Mouse (Mus musculus) urinary bladder, postnatal 14 days (tissue): ENCODE measurements around the gene Gxylt2.

Experiments used
- DNase-seq: peaks from one replicate; pipeline ENCODE4 v3.0.0; 2021; ENCODE audit warnings: low spot score

Gxylt2 gene

GRCm38 (mm10) chr6:100715296-100715828, 10.8 kb downstream of the Gxylt2 start:
- DNase-seq: no peak

- no peak for DNase-seq
Measured at GRCm38 (mm10) chr6:100716152-100716551, 11.6 kb downstream of the Gxylt2 start.

- no peak for DNase-seq
Measured at GRCm38 (mm10) chr6:100716817-100717216, 12.3 kb downstream of the Gxylt2 start.

DNA sequence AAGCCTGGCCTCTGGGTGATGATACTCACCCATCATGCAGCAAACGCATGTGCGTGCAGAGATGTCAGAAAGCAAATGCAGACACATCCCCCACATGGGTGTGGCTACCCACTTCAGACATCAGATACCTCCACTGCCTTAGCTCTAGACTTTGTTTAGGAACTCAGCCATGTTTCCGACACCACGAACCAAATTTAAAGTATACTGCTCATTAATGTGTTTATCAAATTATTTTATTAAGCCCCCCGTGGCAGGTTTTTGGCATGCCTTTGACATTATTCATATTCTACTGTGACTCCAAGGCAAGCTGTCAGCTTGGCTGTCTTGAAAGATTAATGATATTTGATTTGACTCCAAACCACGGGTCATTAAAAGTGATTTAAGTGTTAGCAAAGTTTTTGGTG, 15.6 kb downstream of the Gxylt2 start:
- no peak for DNase-seq

DNA sequence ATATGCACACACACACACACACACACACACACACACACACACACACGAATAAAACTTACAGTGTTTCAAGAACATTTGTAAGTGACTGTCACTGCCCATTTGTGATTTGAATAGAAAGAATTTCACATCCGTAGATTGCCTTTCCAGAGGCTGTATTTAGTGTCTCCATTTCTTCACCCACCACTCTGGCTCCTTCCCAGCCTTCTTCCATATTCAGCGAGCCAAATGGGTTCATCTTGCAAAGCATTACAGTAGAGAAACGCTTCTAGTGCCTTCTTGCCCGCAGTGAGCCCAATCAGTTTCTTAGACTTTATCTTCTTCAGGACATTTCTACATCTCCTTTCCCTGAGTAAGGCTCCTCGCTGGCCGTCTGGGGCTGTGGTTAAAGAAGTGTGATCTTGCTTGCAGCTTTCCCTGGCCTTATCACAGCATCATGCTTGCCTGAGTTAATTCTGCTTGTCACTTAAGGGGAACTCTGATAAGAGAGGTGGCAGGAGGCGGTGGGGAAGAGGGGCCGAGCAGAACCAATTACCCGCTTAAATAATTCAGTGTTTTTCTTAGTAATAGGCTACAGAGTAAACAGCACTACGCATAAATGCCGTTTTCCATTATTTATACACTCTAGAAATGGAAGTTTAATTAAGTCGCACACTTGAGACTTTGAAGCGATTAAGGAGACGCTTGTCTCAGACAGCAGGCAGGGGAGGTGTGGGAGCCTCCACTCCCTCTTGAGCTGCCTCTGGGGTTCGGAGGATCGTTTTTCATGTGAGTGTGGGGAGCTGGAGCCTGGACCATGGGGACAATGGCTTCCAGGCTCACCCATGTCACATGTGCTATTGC, 16.6 kb downstream of the Gxylt2 start:
- DNase-seq: no peak

- peak; percentile 77 for DNase-seq
Measured at GRCm38 (mm10) chr6:100731996-100732375, 27.5 kb downstream of the Gxylt2 start.

GRCm38 (mm10) chr6:100732376-100733021, 28.0 kb downstream of the Gxylt2 start:
- peak; percentile 36 for DNase-seq

DNA sequence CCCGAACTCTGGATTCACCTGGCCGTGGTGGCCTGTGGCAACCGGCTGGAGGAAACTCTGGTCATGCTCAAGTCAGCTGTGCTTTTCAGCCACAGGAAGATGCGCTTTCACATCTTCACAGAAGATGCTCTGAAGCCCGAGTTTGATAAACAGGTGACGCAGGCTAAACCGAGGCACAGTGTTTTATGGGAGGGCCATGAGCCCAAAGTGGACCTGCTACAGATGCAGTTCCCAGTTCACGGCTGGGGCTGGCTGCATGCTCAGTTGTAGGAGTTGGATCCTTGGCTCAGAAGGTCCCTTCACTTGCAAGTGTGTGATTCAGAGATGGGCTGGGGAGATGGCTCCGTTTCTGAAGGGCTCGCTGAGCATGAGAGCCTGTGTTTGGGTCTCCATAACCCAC, 28.7 kb downstream of the Gxylt2 start:
- DNase-seq: no peak

GRCm38 (mm10) chr6:100734321-100734720, 29.8 kb downstream of the Gxylt2 start:
- DNase-seq: no peak

- DNase-seq: no peak
Measured at GRCm38 (mm10) chr6:100758431-100759208, 54.1 kb downstream of the Gxylt2 start.

DNA sequence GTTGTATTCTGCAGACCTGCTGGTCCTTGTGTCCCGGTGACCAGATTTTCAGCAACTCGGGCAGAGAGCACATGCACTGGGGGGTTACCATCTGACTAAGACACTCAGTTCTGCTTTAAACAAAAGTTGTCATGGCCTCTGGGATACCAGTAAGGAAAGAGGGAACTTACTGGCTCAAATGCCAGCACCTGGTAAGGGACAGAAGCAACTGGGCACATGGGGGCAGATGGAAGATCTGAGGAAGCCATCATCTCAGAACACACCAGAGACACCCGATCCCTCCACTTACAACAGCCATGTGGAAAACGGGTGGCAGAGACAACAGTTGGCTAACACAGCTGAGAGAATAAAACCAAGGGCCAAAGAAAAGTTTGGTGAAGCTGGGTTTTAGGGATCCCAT, 63.2 kb downstream of the Gxylt2 start:
- DNase-seq: no peak

DNA sequence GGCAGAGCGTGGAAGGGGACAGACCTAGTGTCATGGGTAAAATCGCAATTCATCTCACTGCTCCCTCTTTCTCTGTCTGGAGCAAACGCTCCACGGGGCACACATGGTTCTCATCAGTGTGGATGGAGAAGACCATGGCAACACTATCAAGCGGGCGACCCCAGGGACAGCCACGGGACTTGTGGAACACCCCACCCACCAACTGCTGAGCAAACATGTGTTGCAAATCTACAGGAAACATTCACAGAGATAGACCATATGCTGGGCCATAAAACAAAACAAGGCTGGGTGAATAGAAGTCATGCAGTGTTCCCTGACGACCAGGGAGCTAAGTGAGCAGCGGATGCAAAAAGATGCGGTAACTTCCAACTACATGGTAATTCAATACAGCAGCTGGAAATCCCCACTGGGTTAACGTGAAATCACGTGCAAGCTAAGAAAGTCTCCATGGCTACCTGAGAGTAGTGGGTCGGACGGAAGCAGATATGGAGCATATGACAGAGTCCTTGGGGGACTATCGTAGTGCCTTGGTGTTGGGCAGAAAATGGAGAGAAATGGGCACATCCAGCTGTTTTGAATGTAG, 71.5 kb downstream of the Gxylt2 start:
- DNase-seq: no peak

DNA sequence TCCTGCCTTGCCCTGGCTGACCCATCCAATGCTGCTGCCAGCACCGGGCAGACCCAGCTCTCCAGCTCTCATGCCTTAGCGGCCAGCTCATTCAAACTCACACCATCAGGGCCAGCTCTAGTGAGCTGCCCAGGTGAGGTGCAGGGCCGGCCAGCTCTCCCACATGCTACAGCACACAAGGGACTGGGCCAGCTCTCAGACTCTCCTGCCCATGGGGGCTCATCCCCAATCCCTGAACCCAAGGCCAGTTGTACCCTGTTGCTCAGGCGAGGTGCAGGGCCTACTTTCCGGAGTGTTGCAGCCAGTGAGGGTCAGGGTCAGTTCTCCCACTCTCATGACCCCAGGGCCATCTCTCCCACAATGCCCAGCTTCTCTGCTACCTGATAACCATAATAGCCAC, 74.1 kb downstream of the Gxylt2 start:
- no peak for DNase-seq

- no peak for DNase-seq
Measured at GRCm38 (mm10) chr6:100780421-100780820, 75.9 kb downstream of the Gxylt2 start.

DNA sequence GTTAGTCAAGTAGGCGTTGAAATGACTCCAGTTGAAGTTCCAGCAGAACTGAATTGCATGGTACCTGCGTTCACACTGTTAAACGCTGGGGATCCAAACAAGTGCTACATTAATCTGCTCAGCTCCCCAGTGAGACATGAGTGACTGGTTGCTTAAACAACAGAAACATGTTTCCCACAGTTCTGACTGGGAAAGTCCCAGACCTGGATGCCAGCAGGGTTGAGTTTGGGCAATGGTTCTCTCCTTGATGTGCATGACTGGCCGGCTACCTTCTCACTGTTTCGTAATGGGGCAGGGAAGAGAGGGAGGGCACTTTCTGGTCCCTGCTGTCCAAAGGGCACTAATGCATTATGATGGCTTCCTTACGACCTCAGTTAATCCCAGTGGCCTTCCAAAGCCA, 77.1 kb downstream of the Gxylt2 start:
- DNase-seq: no peak

DNA sequence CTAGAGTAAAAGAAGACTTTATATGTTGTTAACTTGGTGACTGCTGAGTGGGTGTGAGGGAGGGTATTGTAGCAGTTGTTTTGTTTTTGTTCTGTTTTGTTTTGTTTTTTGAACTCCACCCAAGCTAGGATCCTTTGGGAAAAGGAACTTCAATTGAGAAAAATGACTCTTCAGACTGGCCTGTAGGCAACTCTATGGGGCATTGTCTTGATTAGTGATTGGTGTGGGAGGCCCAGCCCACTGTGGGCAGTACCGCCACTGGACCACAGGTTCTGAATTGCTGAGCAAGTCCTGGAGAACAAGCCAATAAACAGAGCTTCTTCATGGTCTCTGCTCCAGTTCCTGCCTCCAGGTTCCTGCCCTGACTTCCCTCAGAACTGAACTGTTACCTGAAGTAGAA, 83.2 kb downstream of the Gxylt2 start:
- DNase-seq: no peak

- no peak for DNase-seq
Measured at GRCm38 (mm10) chr6:100789161-100789560, 84.6 kb downstream of the Gxylt2 start.

DNA sequence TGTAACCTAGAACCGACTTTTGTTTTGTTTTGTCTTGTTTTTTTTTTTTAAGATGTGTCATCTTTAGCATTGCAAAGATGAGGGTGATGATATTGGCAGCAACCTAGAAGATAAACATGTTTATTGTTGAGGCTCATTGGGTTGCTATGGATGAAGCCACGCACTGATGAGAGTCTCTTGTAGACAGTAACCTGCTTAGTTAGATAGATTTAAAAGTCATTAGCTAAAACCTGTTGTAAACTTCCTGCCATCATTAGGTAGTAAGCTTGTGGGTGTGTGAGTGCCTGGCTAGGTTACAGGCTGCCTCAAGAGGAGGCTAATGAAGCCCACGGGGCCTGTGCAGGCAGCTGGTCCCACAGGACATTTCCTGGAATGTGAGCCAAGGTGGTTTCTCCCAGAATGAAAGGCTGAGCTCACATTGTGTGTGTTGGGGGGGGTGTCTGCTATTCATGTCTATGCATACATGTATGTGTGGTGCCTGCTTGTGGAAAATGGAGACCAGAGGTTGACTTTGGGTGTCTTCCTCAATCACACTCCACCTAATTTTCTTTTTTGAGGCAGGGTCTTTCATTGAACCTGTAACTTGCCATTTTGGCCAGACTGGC, 87.6 kb downstream of the Gxylt2 start:
- DNase-seq: no peak

DNA sequence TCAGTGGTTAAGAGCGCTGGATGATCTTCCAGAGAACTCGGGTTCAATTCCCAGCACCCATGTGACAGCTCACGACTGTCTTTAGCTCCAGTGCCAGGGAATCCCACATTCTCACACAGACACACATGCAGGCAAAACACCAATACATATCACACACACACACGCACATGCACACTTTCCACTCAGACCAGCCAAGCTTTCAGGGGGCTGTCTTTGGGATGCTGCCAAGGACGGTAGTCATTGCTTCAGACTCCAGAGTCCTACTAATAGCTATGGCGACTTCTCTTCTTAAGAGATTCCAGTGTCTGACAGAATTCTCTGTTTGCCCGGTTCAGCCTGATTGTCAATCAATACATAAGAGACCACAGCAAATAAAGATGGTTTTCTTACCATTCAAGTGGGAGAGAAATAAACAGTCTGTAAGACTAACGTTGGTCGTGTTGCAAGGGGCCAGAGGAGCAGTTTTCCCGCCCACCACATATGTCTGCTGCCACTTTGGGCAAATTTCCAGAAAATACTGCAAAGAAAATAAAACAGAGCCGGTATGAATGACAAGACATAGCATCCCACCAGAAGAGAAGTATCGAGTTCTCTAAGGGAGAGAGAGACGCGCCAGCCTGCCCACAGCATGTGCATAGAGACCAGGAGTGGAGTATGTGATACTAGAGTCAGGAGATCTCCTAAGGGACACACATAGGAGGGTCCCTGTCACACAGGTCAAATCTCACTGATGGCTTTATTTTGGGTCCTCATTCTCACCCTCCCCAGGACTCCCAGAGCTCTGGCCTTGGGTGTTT, 88.6 kb downstream of the Gxylt2 start:
- DNase-seq: no peak

GRCm38 (mm10) chr6:100795797-100796196, 91.3 kb downstream of the Gxylt2 start:
- DNase-seq: peak; percentile 77

GRCm38 (mm10) chr6:100799290-100799689, 94.8 kb downstream of the Gxylt2 start:
- DNase-seq: no peak
